Comparison of ENCODE assay signal across 8 mouse cellular contexts in genomic region chr8:93843858-93844502, GRCm38 (mm10). TPM values are rescaled to one million over a fixed set of nuclear protein-coding genes. Genes with fewer than 3 reads are reported as not detected.
DNase-seq lines count a peak whose midpoint lies in the region; ATAC-seq and TF ChIP-seq lines count a peak whose summit lies in the region.
"Had no signal": no experiment of that assay in that cellular context is flagged by ENCODE, and none has a peak within 500 bp of the region (broad histone marks: within the 10 kb centered on the region; RNA-seq: fewer than 3 reads in every experiment).

No protein-coding gene starts in this region.

- no peak overlapping the region for H3K4me3 ChIP-seq in kidney, postnatal 0 days (replicated peaks; ENCODE audit: low read depth, low read length)
- H3K4me3 ChIP-seq in kidney, embryonic 14.5 days (ENCODE audit: low read length), result no peak overlapping the region
- H3K4me3 ChIP-seq in ES-Bruce4 (ENCODE audit: low read depth, low read length), result no peak overlapping the region
- H3K4me3 ChIP-seq in intestine, embryonic 16.5 days (ENCODE audit: low read length), result no peak overlapping the region

- TF ChIP-seq CTCF in kidney, postnatal 0 days (IDR thresholded peaks at IDR 0.05; ENCODE audit: low read depth), result peak; percentile 66
- TF ChIP-seq CTCF in ES-Bruce4 (IDR thresholded peaks at IDR 0.05; ENCODE audit: low read depth, low read length), result peak; percentile 22

- H3K4me2 ChIP-seq in kidney, postnatal 0 days (ENCODE audit: low read length), result no peak overlapping the region
- H3K4me2 ChIP-seq in kidney, embryonic 14.5 days (replicated peaks; ENCODE audit: low read depth, low read length), result no peak overlapping the region
- H3K4me2 ChIP-seq in intestine, embryonic 16.5 days (ENCODE audit: low read depth, low read length), result no peak overlapping the region

- no peak for ATAC-seq in kidney, postnatal 0 days (replicated peaks; ENCODE audit: low FRiP score, low read depth)
- ATAC-seq in kidney, embryonic 14.5 days (ENCODE audit: low FRiP score, low TSS enrichment), result no peak
- peak; percentile 41; the same call in 1 of the 2 replicates for ATAC-seq in intestine, embryonic 16.5 days
- ATAC-seq in inflammation-experienced regulatory T-cells, adult 6 months, result no peak

- TF ChIP-seq EP300 in ES-Bruce4 (IDR thresholded peaks at IDR 0.05; ENCODE audit: insufficient read depth, low read depth, low read length), result no peak

- H3K27me3 ChIP-seq in kidney, postnatal 0 days (ENCODE audit: insufficient read depth, low read length), result no peaks in the 10 kb centered on the region
- no peaks in the 10 kb centered on the region for H3K27me3 ChIP-seq in kidney, embryonic 14.5 days (ENCODE audit: control insufficient read depth, insufficient read depth, low read length)
- H3K27me3 ChIP-seq in ES-Bruce4 (ENCODE audit: control insufficient read depth, insufficient read depth, low read length, poor library complexity, severe bottlenecking), result no peaks in the 10 kb centered on the region; the same call in 1 of the 2 replicates
- no peaks in the 10 kb centered on the region for H3K27me3 ChIP-seq in intestine, embryonic 16.5 days (replicated peaks; ENCODE audit: control insufficient read depth, insufficient read depth, low read length)

- TF ChIP-seq POLR2A in ES-Bruce4 (IDR thresholded peaks at IDR 0.05; ENCODE audit: insufficient read depth, low read length), result no peak

- 0 out of 2 replicates have a peak, but pooled peaks cover 5% of the 10 kb centered on the region for H3K4me1 ChIP-seq in kidney, postnatal 0 days (replicated peaks; ENCODE audit: insufficient read depth, low read length)
- H3K4me1 ChIP-seq in kidney, embryonic 14.5 days (ENCODE audit: control insufficient read depth, insufficient read depth, low read length), result 0 out of 2 replicates have a peak, but pooled peaks cover 8% of the 10 kb centered on the region
- H3K4me1 ChIP-seq in ES-Bruce4 (ENCODE audit: control insufficient read depth, insufficient read depth, low read length), result no peaks in the 10 kb centered on the region
- H3K4me1 ChIP-seq in intestine, embryonic 16.5 days (ENCODE audit: control insufficient read depth, insufficient read depth, low read length), result peaks cover 11% of the 10 kb centered on the region

- no peak overlapping the region for H3K9ac ChIP-seq in kidney, postnatal 0 days (ENCODE audit: low read depth, low read length)
- H3K9ac ChIP-seq in kidney, embryonic 14.5 days (ENCODE audit: low read depth, low read length), result no peak overlapping the region
- H3K9ac ChIP-seq in ES-Bruce4 (ENCODE audit: low read depth, poor library complexity, severe bottlenecking), result no peak overlapping the region
- no peak overlapping the region for H3K9ac ChIP-seq in intestine, embryonic 16.5 days (ENCODE audit: low read depth, low read length)

- H3K9me3 ChIP-seq in kidney, postnatal 0 days (replicated peaks; ENCODE audit: low read length), result no peaks in the 10 kb centered on the region
- H3K9me3 ChIP-seq in kidney, embryonic 14.5 days (ENCODE audit: control insufficient read depth, low read length), result no peaks in the 10 kb centered on the region
- no peaks in the 10 kb centered on the region; the same call in 1 of the 2 replicates for H3K9me3 ChIP-seq in ES-Bruce4 (replicated peaks; ENCODE audit: control insufficient read depth, insufficient read depth, low read length, poor library complexity, severe bottlenecking)
- no peaks in the 10 kb centered on the region for H3K9me3 ChIP-seq in intestine, embryonic 16.5 days (ENCODE audit: control insufficient read depth, low read length)

- H3K36me3 ChIP-seq in kidney, postnatal 0 days (ENCODE audit: insufficient read depth, low read length), result no peaks in the 10 kb centered on the region
- no peaks in the 10 kb centered on the region for H3K36me3 ChIP-seq in kidney, embryonic 14.5 days (ENCODE audit: control insufficient read depth, insufficient read depth, low read length)
- no peaks in the 10 kb centered on the region for H3K36me3 ChIP-seq in ES-Bruce4 (ENCODE audit: control insufficient read depth, insufficient read depth, low read length, poor library complexity, severe bottlenecking)
- no peaks in the 10 kb centered on the region for H3K36me3 ChIP-seq in intestine, embryonic 16.5 days (ENCODE audit: control insufficient read depth, insufficient read depth, low read length)

- H3K27ac ChIP-seq in kidney, postnatal 0 days, result no peak overlapping the region
- no peak overlapping the region for H3K27ac ChIP-seq in kidney, embryonic 14.5 days (ENCODE audit: low read depth, low read length)
- no peak overlapping the region for H3K27ac ChIP-seq in ES-Bruce4 (ENCODE audit: insufficient read depth, low read length)
- no peak overlapping the region for H3K27ac ChIP-seq in intestine, embryonic 16.5 days (ENCODE audit: low read length)

- 43% methylated on average over 12 of the region's 12 CpGs for WGBS in kidney, postnatal 0 days
- 52% methylated on average over 12 of the region's 12 CpGs for WGBS in kidney, embryonic 14.5 days
- 30% methylated on average over 12 of the region's 12 CpGs for WGBS in intestine, embryonic 16.5 days

- DNase-seq in kidney, postnatal 0 days (ENCODE audit: low spot score), result peak; percentile 15
- DNase-seq in adipocyte (ENCODE audit: low spot score), result peak; percentile 23
- DNase-seq in yolk sac, embryonic 10.5 days (ENCODE audit: low spot score), result no peak
- DNase-seq: thymus, postnatal 14 days had no signal

RNA-seq across cellular contexts. Expression of gene Gnao1, which starts 34.2 kb away (rescaled TPM):
- 1.6 and 1.7 TPM in 2 replicates for polyA plus RNA-seq in kidney, postnatal 0 days (2015; fragmentation: Nextera tagmentation; extraction: Ambion mirVana)
- polyA plus RNA-seq in kidney, embryonic 14.5 days (2014; fragmentation: Nextera tagmentation; extraction: Ambion mirVana), result 1.9 and 2.3 TPM in 2 replicates
- polyA plus RNA-seq in ES-Bruce4 (2011; ENCODE audit: insufficient read depth, insufficient read length, low read depth, missing spikeins), result 5.0 and 7.4 TPM in 2 replicates
- 10.4 and 10.6 TPM in 2 replicates for polyA plus RNA-seq in intestine, embryonic 16.5 days (2015; fragmentation: Nextera tagmentation; extraction: Ambion mirVana)
- under 1 TPM in 1 of 3 experiments, not detected in 2; 0.41 TPM for polyA plus RNA-seq in inflammation-experienced regulatory T-cells, adult 6 months (2017; shearing (Covaris generic))
